Mouse (Mus musculus) hindbrain, embryonic 15.5 days (tissue): ENCODE results near the gene Mucl2. TPM values are rescaled to one million over a fixed set of nuclear protein-coding genes. Genes with fewer than 3 reads are reported as not detected.
"Not testable (repeated sequence)": the region's sequence is repeated elsewhere in the genome, so short reads cannot be mapped to it uniquely, and the experiment has no call there.

Source experiments
- ATAC-seq: fragments of 200-750 bp; cut with Nextera tagmentation; 2 replicates; pipeline ENCODE4 v1.8.0; 2017; ENCODE audit warnings: low read depth, moderate number of reproducible peaks, moderate TSS enrichment; ENCODE audit not compliant: low FRiP score
- H3K27ac ChIP-seq: fragments of 300-500 bp; sonication (generic); replicated peaks from 2 replicates; pipeline ENCODE4 v1.5.1; 2015; ENCODE audit warnings: mild to moderate bottlenecking, inconsistent platforms
- H3K27me3 ChIP-seq: fragments of 300-500 bp; sonication (generic); 2 replicates; pipeline ENCODE4 v1.6.1; 2015; ENCODE audit warnings: control low read depth, inconsistent platforms
- H3K36me3 ChIP-seq: fragments of 300-500 bp; sonication (generic); 2 replicates; pipeline ENCODE4 v1.6.1; 2015; ENCODE audit warnings: control low read depth, inconsistent platforms
- H3K4me1 ChIP-seq: fragments of 300-500 bp; sonication (generic); replicated peaks from 2 replicates; pipeline ENCODE4 v1.6.1; 2015; ENCODE audit warnings: control low read depth, inconsistent platforms
- H3K4me2 ChIP-seq: fragments of 300-500 bp; sonication (generic); 2 replicates; pipeline ENCODE4 v1.6.1; 2015; ENCODE audit warnings: moderate library complexity, mild to moderate bottlenecking, inconsistent platforms
- H3K4me3 ChIP-seq: fragments of 300-500 bp; sonication (generic); 2 replicates; pipeline ENCODE4 v1.5.1; 2015; ENCODE audit warnings: mild to moderate bottlenecking, inconsistent platforms
- H3K9ac ChIP-seq: fragments of 300-500 bp; sonication (generic); 2 replicates; pipeline ENCODE4 v1.6.1; 2015; ENCODE audit warnings: inconsistent platforms
- H3K9me3 ChIP-seq: fragments of 300-500 bp; sonication (generic); 2 replicates; pipeline ENCODE4 v1.6.1; 2016; ENCODE audit warnings: control low read depth, inconsistent platforms
- WGBS: fragments of 180-500 bp; shearing (Covaris S2); methylation state at CpG from one replicate; pipeline ENCODE4 v1.1.7; 2015; 5-methylcytosine and 5-hydroxymethylcytosine counted together
- microRNA-seq: library from miRNA; unstranded; fragments of <30 nt; microRNA quantifications from one replicate; pipeline ENCODE4, GENCODE M21; 2016
- polyA plus RNA-seq: library from polyadenylated mRNA; unstranded; fragments of >200 nt; fragmentation: Nextera tagmentation; extraction: Ambion mirVana; gene quantifications from 2 replicates; pipeline ENCODE4 v1.2.1, GENCODE M21; 2015

The Mucl2 gene
- polyA plus RNA-seq, result not detected in 2 replicates

GRCm38 (mm10) chr15:103899212-103899611, at the start of gene Mucl2:
Gene Mucl2, minus strand, starts transcription at chr15:103899312.
- H3K4me2 ChIP-seq, result no peak within 1 kb of the TSS
- no peak within 1 kb of the TSS for H3K9ac ChIP-seq
- H3K9me3 ChIP-seq, result no peaks in the 10 kb centered on the region
- H3K36me3 ChIP-seq, result no peaks in the 10 kb centered on the region
- H3K27ac ChIP-seq, result no peak within 1 kb of the TSS
- 92% methylated on average over 1 of the region's 1 CpGs for WGBS
- H3K4me3 ChIP-seq, result no peak within 1 kb of the TSS
- H3K27me3 ChIP-seq, result no peaks in the 10 kb centered on the region
- no peak for ATAC-seq
- no peaks in the 10 kb centered on the region for H3K4me1 ChIP-seq

- not testable (repeated sequence) for H3K9me3 ChIP-seq, ATAC-seq, H3K4me1 ChIP-seq, H3K4me3 ChIP-seq, H3K27me3 ChIP-seq, H3K36me3 ChIP-seq, H3K4me2 ChIP-seq, H3K27ac ChIP-seq, H3K9ac ChIP-seq
- 47% methylated on average over 1 of the region's 1 CpGs for WGBS
These were observed 13.9 kb upstream of the Mucl2 start for GRCm38 (mm10) chr15:103913061-103913460.

Small RNA genes lying within 50 kb of the gene (microRNA-seq; reads per million reads assigned to microRNA genes)
- gene Gm22852, result not detected

Other genes with a start within 250 kb of the Mucl2 start
- not detected in 2 replicates for gene Mucl1, start 143.8 kb downstream of the Mucl2 start, polyA plus RNA-seq